8 mouse cellular contexts compared by ENCODE assay signal in the genomic region with DNA sequence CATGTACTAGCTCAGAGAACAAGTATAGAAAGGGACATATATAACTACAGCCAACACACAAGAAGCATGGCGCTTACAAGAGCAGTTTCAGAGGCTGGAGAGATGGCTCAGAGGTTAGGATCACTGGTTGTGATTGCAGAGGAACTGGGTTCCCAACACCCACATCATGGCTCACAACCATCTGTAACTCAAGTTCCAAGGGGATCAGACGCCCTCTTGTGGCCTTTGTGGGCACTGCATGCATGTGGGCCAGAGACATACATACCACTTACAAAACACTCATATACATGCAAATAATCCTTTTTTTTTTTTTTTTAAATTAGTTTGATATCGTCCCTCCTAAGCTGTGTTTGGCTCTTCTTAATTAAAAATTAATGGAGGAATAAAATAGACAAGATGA. TPM values are rescaled to one million over a fixed set of nuclear protein-coding genes. Genes with fewer than 3 reads are reported as not detected.
DNase-seq lines count a peak whose midpoint lies in the region; ATAC-seq and TF ChIP-seq lines count a peak whose summit lies in the region.

No protein-coding gene starts in this region.

- no peak overlapping the region for H3K9ac ChIP-seq in lung, embryonic 14.5 days
- H3K9ac ChIP-seq in midbrain, postnatal 0 days (replicated peaks; ENCODE audit: low read length, poor library complexity, severe bottlenecking), result no peak overlapping the region
- H3K9ac ChIP-seq in forebrain, embryonic 12.5 days, result no peak overlapping the region

- no peak overlapping the region for H3K4me2 ChIP-seq in lung, embryonic 14.5 days
- H3K4me2 ChIP-seq in midbrain, postnatal 0 days (ENCODE audit: low read depth, low read length, poor library complexity, severe bottlenecking), result no peak overlapping the region
- H3K4me2 ChIP-seq in forebrain, embryonic 12.5 days, result no peak overlapping the region

- ATAC-seq in cerebellum, adult (ENCODE audit: insufficient number of reproducible peaks, low FRiP score, low TSS enrichment), result no peak
- ATAC-seq in lung, embryonic 14.5 days (ENCODE audit: insufficient read depth), result no peak
- ATAC-seq in midbrain, postnatal 0 days (ENCODE audit: low FRiP score), result no peak
- ATAC-seq in forebrain, embryonic 12.5 days (ENCODE audit: low FRiP score), result no peak
- ATAC-seq in inflammation-experienced regulatory T-cells, adult 6 months, result no peak

- H3K4me1 ChIP-seq in lung, embryonic 14.5 days (ENCODE audit: insufficient read depth), result no peaks in the 10 kb centered on the region
- H3K4me1 ChIP-seq in midbrain, postnatal 0 days (ENCODE audit: insufficient read depth, low read length), result no peaks in the 10 kb centered on the region
- H3K4me1 ChIP-seq in forebrain, embryonic 12.5 days, result no peaks in the 10 kb centered on the region

- H3K27me3 ChIP-seq in lung, embryonic 14.5 days (ENCODE audit: insufficient read depth, low read length), result no peaks in the 10 kb centered on the region
- no peaks in the 10 kb centered on the region for H3K27me3 ChIP-seq in midbrain, postnatal 0 days (ENCODE audit: insufficient read depth, low read length)
- no peaks in the 10 kb centered on the region for H3K27me3 ChIP-seq in forebrain, embryonic 12.5 days

- no peaks in the 10 kb centered on the region for H3K9me3 ChIP-seq in lung, embryonic 14.5 days (ENCODE audit: low read depth, low read length)
- H3K9me3 ChIP-seq in midbrain, postnatal 0 days (ENCODE audit: low read length), result no peaks in the 10 kb centered on the region
- no peaks in the 10 kb centered on the region for H3K9me3 ChIP-seq in forebrain, embryonic 12.5 days

- peak; percentile 61 for TF ChIP-seq CTCF in lung, embryonic 14.5 days (IDR thresholded peaks at IDR 0.05; ENCODE audit: low read depth)
- TF ChIP-seq CTCF in midbrain, postnatal 0 days (IDR thresholded peaks at IDR 0.05), result peak; percentile 61

- H3K36me3 ChIP-seq in lung, embryonic 14.5 days (ENCODE audit: insufficient read depth), result no peaks in the 10 kb centered on the region
- H3K36me3 ChIP-seq in midbrain, postnatal 0 days (ENCODE audit: insufficient read depth, low read length), result no peaks in the 10 kb centered on the region
- H3K36me3 ChIP-seq in forebrain, embryonic 12.5 days (replicated peaks), result no peaks in the 10 kb centered on the region

- no peak overlapping the region for H3K27ac ChIP-seq in lung, embryonic 14.5 days (ENCODE audit: low read depth)
- no peak overlapping the region for H3K27ac ChIP-seq in midbrain, postnatal 0 days (ENCODE audit: low read depth, low read length)
- H3K27ac ChIP-seq in forebrain, embryonic 12.5 days, result no peak overlapping the region

- no peak overlapping the region for H3K4me3 ChIP-seq in lung, embryonic 14.5 days (ENCODE audit: low read depth, low read length)
- H3K4me3 ChIP-seq in midbrain, postnatal 0 days (ENCODE audit: low read depth, low read length), result no peak overlapping the region
- no peak overlapping the region for H3K4me3 ChIP-seq in forebrain, embryonic 12.5 days (replicated peaks)

- WGBS in lung, embryonic 14.5 days, result 42% methylated on average over 3 of the region's 3 CpGs
- 41% methylated on average over 3 of the region's 3 CpGs for WGBS in midbrain, postnatal 0 days
- 41% methylated on average over 3 of the region's 3 CpGs for WGBS in forebrain, embryonic 12.5 days

- peak; percentile 4 for DNase-seq in cerebellum, adult 11 months
- peak; percentile 34 for DNase-seq in lung, embryonic 14.5 days
- DNase-seq in lung, postnatal 14 days, result no peak
- peak; percentile 31 for DNase-seq in c-Kit-positive CD71-positive TER-119-negative erythroid progenitor cells, embryonic 14.5 days (ENCODE audit: low read depth)
- no peak for DNase-seq in midbrain, postnatal 0 days (ENCODE audit: low spot score)

RNA-seq across cellular contexts. Expression of a gene that starts 35.3 kb away (rescaled TPM):
- polyA plus RNA-seq in lung, embryonic 14.5 days (2014; fragmentation: Nextera tagmentation; extraction: Ambion mirVana), result not detected in 2 replicates
- not detected in 2 replicates for total RNA-seq in midbrain, postnatal 0 days (2014; rRNA removed)
- not detected in 2 replicates for polyA plus RNA-seq in midbrain, postnatal 0 days (2015; fragmentation: Nextera tagmentation; extraction: Ambion mirVana)
- not detected in 2 replicates for polyA plus RNA-seq in forebrain, embryonic 12.5 days (2016; fragmentation: Nextera tagmentation; extraction: Ambion mirVana)
- not detected for polyA plus RNA-seq in inflammation-experienced regulatory T-cells, adult 6 months (2017; shearing (Covaris generic))

RNA-seq across cellular contexts. Expression of a gene that starts 42.8 kb away (rescaled TPM):
- polyA plus RNA-seq in lung, embryonic 14.5 days (2014; fragmentation: Nextera tagmentation; extraction: Ambion mirVana), result 0.07 and 0.16 TPM in 2 replicates
- total RNA-seq in midbrain, postnatal 0 days (2014; rRNA removed), result 2.5 and 2.6 TPM in 2 replicates
- polyA plus RNA-seq in midbrain, postnatal 0 days (2015; fragmentation: Nextera tagmentation; extraction: Ambion mirVana), result 2.0 TPM in 2 replicates
- 0.05 and 0.11 TPM in 2 replicates for polyA plus RNA-seq in forebrain, embryonic 12.5 days (2016; fragmentation: Nextera tagmentation; extraction: Ambion mirVana)
- under 1 TPM in 1 of 3 experiments, not detected in 2; 0.38 TPM for polyA plus RNA-seq in inflammation-experienced regulatory T-cells, adult 6 months (2017; shearing (Covaris generic))

RNA-seq across cellular contexts. Expression of a gene that starts 50.5 kb away (rescaled TPM):
- polyA plus RNA-seq in lung, embryonic 14.5 days (2014; fragmentation: Nextera tagmentation; extraction: Ambion mirVana), result not detected in 2 replicates
- not detected in 2 replicates for total RNA-seq in midbrain, postnatal 0 days (2014; rRNA removed)
- polyA plus RNA-seq in midbrain, postnatal 0 days (2015; fragmentation: Nextera tagmentation; extraction: Ambion mirVana), result not detected in 2 replicates
- polyA plus RNA-seq in forebrain, embryonic 12.5 days (2016; fragmentation: Nextera tagmentation; extraction: Ambion mirVana), result not detected in 2 replicates
- not detected for polyA plus RNA-seq in inflammation-experienced regulatory T-cells, adult 6 months (2017; shearing (Covaris generic))

Comparison
In these comparisons a context has a peak if more than half of its experiments do, and no peak if none do; other contexts are left out.
1. DNase-seq: peak in cerebellum, adult 11 months (single experiment), lung, embryonic 14.5 days (single experiment) and c-Kit-positive CD71-positive TER-119-negative erythroid progenitor cells, embryonic 14.5 days (single experiment); none in lung, postnatal 14 days (single experiment) and midbrain, postnatal 0 days (single experiment).